Mouse (Mus musculus): ENCODE results near the gene Trim5.
"Not testable (repeated sequence)": the region's sequence is repeated elsewhere in the genome, so short reads cannot be mapped to it uniquely, and the experiment has no call there.

The Trim5 gene

GRCm38 (mm10) chr7:104287576-104288443, at the start of gene Trim5:
Gene Trim5, minus strand, starts transcription at chr7:104288094.
- DNase-seq (ENCODE audit: low spot score in 2 of 2): not testable (repeated sequence)

GRCm38 (mm10) chr7:104335547-104335946, 47.7 kb upstream of the Trim5 start:
- DNase-seq (ENCODE audit: low spot score in 2 of 2): not testable (repeated sequence)

DNA sequence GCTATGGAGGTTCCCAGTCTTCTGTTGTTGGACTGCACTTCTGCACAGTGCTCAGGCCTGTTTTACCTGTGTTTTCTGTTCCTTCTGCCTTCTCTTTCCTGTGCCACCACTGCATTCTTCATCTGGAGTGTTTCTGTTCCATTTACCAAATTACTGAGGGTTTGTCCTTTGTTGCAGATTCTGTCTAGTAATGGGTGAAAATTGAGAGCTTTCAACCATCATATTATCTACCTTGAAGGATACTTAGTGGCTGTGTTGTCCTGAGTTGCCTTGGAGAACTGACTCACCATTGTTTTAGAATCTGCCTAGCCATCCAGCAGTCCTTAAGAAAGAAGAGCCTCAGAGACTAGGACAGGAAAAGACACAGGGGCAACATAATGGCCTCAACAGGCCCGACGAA, 41.3 kb upstream of the Trim5 start, which contains the start of gene Trim34b:
Trim34b (plus strand) TSS at position 301 of the 400 bp plus-strand sequence.
- not testable (repeated sequence) for DNase-seq (ENCODE audit: low spot score in 2 of 2)

- DNase-seq (ENCODE audit: low spot score in 2 of 2): no peak
Measured at GRCm38 (mm10) chr7:104322028-104322427, 34.1 kb upstream of the Trim5 start.

DNA sequence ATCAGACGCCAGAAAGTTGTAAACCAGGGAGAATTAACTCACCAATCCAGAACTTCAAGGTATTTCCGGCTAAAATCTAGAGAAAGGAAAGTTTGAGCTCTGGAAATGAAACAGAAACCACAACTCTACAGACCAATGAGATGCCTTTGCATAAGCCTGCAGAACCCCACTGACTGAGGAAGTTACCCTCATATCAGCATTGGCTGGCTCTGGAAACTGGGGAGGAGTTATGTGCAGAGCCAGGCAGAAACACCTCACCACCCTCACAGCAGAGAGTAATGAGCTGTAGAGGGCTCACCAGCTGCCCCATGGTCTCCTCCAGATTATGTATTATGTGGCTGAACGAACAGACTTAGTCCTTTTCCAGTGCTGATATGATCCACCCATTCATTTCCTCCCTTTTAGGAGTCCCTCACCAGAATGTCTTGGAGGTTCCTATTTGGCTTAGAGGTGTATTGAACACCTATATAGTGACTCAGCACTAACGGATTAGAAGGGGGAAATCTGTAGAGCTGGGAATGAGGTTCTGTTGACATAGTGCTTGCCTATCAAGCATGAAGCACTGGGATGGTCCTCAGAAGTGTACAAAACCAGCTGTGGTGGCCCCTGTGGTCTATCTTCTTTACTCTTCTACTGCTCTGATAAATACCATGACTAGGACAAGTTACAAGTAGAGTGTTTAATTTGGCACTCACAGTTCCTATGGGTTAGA, 27.6 kb upstream of the Trim5 start, which contains the start of gene Trim12a:
Trim12a (minus strand) TSS at position 98 of the 712 bp plus-strand sequence.
- DNase-seq (ENCODE audit: low spot score in 2 of 2): not testable (repeated sequence)

DNA sequence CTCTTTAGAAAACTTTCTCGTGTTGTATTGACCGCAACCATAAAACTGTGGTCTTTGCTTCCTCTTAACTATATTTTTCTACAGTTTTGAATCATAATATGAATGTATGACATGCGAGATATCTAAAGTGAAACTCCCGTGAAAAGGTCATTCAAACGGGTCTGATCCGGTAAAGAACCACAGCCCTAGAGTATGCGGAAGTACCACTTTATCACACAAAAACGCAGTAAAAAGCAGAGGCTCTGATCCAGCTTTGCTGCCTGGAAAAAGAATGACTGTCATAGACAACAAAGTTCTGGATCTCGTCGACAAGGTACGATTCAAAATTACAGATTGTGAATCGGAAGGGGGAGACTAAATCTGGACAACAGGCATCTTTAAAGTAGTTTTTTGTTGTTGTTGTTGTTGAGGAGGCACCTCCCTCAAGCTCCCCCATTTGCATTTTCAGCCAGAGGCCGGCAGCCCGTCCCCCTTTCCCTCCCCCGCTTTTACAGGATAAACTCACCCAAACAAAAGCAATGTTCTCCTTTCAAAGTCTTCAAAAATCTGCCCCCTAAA, 27.0 kb upstream of the Trim5 start:
- no peak for DNase-seq (ENCODE audit: low spot score in 2 of 2)

DNA sequence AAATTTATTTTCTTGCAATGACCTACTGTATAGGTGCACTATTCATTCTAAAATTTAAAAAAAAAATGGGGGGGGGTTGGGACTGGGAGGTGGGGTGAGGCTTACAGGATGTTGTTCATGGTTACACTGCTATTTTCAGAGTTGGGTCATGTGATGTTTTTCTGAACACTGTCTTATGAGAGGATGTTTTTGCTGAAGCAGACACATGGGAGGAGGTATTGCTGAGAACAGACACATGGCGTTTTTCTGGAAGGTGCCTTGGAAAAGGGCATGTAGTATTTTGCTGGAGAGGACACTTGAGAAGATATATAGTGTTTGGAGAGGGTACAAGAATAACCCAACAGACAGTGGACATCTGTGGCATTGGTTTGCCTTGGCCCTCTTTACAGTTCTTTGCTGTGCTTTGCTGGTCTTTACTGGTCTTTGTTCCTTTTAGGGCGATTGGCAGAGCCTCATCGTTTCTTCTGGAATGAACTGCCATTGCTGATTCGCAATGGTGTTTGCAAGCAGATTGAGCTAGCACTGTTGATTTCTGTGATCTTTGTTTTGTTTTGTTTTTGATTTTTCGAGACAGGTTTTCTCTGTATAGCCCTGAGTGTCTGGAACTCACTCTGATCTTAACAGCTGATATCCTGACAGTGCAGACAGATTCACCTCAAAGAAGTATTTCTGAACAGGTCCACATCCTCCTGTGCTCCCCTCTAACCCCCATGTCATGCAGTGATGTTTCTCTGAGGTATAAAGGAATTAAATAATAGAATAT, 3.9 kb upstream of the Trim5 start:
- no peak for DNase-seq (ENCODE audit: low spot score in 2 of 2)

- no peak for DNase-seq (ENCODE audit: low spot score in 2 of 2)
Measured at GRCm38 (mm10) chr7:104290641-104291040, 2.7 kb upstream of the Trim5 start.

- not testable (repeated sequence) for DNase-seq (ENCODE audit: low spot score in 2 of 2)
Measured at GRCm38 (mm10) chr7:104279361-104279760, 8.5 kb downstream of the Trim5 start.

- DNase-seq (ENCODE audit: low spot score in 2 of 2): not testable (repeated sequence)
Measured at GRCm38 (mm10) chr7:104265335-104265734, 22.6 kb downstream of the Trim5 start.

- DNase-seq (ENCODE audit: low spot score in 2 of 2): not testable (repeated sequence)
Measured at GRCm38 (mm10) chr7:104260380-104260779, 27.5 kb downstream of the Trim5 start.

DNA sequence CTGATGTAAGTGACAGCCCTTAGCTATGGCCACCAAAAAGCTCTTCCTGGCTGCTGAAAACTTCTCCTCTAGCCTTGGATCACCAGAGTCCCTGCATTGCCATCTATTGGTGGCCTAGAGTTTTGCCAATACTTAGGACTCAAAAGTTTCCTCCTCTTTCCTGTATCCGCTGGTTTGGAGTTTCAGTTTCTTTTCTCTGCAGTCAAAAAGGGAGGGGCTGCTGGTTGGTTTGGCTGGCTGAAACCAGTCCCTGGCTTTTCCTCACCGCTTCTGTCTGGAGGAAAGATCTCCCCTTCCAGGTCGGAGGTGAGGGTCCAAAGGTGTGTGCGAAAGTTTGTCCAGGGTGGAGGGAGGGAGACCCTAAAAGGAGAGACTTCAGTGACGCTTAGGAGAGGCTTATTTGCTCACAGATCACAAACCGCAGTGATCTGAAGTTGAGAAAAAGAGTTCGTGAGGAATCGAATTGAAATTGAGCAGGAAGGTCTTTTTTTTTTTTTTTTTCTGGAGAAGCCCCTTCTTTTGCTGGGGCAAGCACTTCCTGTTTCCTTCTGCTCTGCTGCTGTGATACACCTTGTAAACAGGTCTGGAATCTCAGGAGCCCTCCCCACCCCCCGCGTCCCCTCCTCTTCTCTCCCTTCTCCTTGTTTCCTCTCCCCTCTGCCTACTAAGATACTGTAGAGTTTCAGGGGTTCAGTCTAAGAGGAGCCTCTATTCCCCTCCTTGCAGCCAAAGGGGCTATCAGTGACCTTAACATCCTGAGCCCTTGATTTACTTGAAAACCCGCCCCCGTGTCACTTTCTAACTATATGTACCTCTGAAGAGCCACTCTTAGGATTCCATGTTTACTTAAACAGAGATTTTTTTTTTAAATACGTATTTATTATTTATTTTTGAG, 43.4 kb downstream of the Trim5 start, which contains the start of gene Trim34a:
Trim34a (plus strand) TSS at position 171 of the 895 bp plus-strand sequence.
- DNase-seq (ENCODE audit: low spot score in 2 of 2): peak in 1 of 2 experiments; percentile 11

GRCm38 (mm10) chr7:104243616-104244015, 44.3 kb downstream of the Trim5 start:
- DNase-seq (ENCODE audit: low spot score in 2 of 2): no peak

DNA sequence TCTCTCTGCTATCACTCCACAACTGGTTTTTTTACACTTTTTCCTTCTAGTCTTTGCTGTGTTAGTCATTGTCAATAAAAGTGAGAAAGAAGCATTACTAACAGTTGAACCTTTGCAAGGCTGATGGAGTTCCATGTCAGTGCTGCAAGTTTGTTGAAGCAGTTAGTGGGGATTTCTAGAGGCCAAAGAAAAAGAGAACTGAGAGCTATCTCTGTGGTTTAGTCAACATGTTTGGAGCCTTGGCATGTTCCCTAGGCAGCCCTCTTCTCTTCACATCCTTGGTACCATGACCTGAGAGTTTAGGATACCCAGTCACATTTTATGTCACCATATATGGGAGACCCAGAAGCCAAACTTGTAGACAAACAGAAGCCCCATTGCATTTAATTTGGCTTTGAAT, 47.0 kb downstream of the Trim5 start:
- DNase-seq (ENCODE audit: low spot score in 2 of 2): no peak

DNA sequence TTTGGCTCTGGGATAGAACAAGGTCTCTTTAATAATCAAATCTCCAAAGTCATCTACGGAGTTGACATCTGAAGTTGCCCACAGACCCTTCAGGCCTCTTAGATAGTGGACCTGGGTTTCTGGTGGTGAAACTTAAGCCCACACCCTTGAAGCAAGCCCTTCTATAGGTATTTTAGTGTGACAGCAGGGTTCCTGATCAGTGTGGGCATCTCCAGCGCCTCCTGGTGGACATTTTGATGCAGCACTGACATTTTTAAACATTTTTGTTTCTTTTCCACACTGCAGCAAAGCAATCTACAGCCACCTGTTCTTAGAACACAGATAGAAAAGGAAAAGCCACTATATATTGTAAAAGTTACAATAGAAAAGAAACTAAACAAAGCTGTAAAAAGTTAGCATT, 56.7 kb downstream of the Trim5 start:
- DNase-seq (ENCODE audit: low spot score in 2 of 2): no peak

DNA sequence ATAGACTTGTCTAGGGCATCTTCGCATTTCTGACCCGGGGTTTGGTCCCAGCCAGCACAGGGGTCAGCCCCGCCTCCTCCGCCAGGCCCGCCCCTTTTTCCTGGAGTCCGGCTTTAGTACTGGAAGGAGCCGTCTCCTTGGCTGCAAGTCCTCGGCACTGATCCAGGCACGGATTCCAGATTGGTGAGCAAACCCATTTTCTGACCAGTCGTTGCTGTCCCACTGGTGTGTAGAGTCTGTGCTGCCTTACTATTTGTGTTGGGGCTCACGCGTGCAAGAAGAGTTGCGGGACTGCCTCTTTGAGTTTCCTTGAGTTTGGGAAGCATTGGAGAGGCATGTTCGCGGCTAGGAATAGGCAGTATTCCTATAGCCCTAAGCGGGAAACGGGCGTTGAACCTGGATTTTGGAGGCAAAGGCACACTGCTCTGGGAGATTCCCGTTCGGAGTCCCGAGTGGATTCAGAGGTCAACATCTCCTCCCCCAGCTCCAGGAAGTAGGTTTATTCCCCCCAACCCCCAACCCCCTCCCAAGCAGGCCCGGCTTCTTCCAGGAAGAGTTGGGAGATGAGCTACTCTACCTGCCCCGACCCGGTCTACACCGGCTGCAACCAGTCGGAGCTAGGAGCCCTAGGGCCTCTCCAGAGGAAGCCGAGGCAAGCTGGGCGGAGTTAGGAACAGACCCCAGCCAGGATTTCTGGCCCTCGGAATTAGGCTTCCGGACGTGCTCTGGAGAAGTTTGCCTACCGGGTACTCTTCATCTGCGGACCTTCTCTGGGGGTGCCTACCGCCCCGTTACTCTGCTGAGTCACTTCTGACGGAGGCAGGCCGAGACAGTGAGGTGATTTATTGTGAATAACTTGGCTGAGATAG, 69.0 kb downstream of the Trim5 start, which contains the start of gene Trim6:
Trim6 (plus strand) TSS at position 93 of the 869 bp plus-strand sequence.
- DNase-seq (ENCODE audit: low spot score in 2 of 2): peak in 1 of 2 experiments; percentile 8

GRCm38 (mm10) chr7:104217881-104218280, 70.0 kb downstream of the Trim5 start:
- no peak for DNase-seq (ENCODE audit: low spot score in 2 of 2)

GRCm38 (mm10) chr7:104216011-104216535, 71.8 kb downstream of the Trim5 start:
- DNase-seq (ENCODE audit: low spot score in 2 of 2): no peak
